Mouse (Mus musculus) cerebellum, adult (tissue): Measurements from ENCODE around the gene Nup43.

ENCODE experiments used
- ATAC-seq: cut with Nextera tagmentation; 2 replicates; pipeline ENCODE4 v1.9.2; 2017; ENCODE audit warnings: mild to moderate bottlenecking, moderate library complexity, mixed read lengths; ENCODE audit not compliant: insufficient number of reproducible peaks, low FRiP score, low TSS enrichment

Gene Nup43

DNA sequence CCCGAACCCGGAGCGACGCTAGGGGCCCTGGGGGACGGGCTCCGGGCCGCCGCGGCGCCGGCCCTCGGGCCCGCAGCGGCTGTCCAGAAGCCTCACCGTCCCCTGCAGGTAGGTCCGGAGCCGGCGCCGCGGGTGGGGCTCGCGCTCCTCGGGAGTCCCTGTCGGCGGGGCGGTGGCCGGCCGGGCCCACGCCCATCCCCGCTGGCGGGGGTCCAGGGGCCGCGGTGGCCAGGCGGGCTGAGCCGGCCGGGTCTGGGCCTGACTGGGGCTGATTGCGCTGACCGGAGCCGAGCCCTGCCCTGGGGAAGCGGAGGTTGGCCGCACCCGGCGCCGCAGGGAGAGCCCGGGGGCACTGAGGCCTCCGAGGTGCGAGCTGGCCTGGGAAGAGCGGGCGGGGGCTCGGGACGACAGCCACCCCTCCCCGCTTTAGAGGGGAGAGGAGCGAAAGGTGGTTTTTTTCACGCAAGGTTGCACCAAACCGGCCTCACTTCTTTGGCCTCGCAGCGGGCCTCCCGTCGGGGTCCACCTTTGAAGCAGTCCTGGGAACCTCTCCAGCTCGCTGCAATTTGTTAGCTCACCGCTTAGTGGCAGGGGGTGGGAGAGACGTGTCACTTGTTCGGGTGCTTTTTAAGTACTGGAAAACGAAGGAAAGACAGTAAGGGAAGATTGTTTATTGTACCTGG lies 14.2 kb downstream of the Nup43 start:
- peak; percentile 73 for ATAC-seq

DNA sequence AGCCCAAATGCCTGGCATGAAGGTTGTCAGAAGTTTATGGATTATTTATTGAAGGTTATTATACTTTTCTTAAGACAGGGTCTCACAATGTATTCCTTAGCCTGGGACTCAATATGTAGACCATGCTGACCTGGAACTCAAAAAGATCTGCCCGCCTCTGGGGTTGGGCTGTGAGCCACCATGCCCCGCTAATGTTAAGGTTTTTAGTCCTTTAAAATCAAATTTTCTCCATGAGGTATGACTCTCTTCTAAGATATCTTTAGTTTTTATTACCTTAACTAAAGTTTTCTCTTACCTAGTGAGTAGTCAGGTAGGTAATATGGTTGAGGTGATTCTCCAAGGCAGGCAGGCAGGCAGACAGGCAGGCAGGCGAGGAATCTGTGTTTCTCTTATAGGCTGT lies 14.9 kb downstream of the Nup43 start:
- ATAC-seq = no peak

DNA sequence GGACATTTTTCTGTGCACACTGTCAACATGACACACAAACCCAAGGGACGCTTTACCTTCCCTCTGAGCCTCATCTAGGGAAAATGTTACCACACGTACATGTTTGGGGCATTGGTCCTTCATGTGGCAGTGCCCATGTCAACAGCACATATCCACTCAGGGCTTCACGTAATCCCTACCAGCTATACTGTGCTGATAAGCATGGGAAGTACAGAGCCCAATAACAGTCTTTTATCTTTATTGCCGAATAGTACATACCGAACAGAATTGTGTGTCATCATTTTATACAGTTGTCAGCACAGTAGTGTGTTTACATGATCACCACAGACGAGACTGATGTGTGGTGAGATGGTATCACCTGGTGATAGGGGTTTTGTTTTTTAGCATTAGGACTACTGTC lies 19.6 kb downstream of the Nup43 start:
- no peak for ATAC-seq

DNA sequence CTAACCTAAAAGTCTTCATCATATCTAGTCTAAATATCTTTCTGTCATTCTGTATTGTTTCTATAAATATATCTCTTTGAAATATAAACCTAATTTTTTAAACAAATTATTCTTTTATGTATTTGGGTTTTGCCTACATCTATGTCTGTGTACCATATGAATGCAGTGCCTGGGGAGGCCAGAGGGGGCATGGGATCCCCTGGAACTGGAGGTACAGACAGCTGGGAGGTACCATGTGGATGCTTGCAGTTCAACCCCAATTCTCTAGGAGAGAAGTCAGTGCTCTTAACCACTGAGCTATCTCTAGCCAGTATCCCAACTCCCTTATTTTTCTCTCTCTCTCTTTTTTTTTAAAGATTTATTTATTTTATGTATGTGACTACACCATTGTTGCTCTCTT lies 28.0 kb downstream of the Nup43 start:
- no peak for ATAC-seq

DNA sequence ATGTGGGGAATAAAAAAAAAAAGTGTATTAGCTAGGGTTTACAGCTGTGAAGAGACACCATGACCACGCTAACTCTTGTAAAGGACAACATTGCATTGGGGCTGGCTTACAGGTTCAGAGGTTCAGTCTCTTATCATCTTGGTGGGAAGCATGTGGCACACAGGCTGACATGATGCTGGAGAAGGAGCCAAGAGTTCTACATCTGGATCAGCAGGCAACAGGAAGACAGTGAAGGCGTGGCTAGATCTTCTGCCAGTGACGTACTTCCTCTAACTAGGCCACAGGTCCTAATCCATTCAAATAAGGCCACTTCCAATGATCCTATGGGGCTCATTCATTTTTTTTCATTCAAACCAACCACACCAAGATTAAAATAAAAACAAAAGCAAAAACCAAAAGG lies 32.8 kb downstream of the Nup43 start:
- no peak for ATAC-seq

DNA sequence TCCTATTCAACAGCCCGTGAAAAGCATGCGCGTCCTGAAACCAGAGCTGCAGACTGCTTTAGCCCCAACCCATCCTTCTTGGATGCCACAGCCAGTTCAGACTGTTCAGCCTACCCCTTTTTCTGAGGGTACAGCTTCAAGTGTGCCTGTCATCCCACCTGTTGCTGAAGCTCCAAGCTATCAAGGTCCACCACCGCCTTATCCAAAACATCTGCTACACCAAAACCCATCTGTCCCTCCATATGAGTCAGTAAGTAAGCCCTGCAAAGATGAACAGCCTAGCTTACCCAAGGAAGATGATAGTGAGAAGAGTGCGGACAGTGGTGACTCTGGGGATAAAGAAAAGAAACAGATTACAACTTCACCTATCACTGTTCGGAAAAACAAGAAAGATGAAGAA lies 35.3 kb downstream of the Nup43 start:
- ATAC-seq = no peak

DNA sequence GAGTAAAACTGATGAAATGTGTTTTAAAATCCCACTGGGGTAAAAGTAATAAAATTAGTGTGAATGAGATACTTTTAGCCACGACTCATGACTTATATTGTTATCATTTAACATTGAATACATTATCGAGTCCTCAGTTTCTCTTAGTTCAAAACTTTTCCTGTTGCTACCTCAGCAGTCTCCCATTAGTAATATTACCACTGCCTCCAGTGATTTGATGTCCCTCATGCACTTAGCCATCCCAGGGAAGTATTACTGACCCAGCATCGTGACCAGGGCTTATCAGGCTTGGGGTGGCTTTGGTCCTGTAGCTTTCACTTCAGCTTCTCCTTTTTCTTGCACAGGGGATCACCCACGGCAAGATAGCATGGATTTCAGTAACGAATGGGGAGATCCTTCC lies 42.8 kb downstream of the Nup43 start:
- no peak for ATAC-seq

DNA sequence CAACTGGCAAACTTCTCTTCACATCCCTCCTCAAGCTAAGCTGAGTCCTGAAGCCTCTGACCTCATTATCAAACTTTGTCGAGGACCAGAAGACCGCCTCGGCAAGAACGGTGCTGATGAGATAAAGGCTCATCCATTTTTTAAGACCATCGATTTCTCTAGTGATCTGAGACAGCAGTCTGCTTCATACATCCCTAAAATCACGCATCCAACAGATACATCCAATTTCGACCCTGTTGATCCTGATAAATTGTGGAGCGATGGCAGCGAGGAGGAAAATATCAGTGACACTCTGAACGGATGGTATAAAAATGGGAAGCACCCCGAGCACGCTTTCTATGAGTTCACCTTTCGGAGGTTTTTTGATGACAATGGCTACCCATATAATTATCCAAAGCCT lies 45.2 kb downstream of the Nup43 start:
- no peak for ATAC-seq

DNA sequence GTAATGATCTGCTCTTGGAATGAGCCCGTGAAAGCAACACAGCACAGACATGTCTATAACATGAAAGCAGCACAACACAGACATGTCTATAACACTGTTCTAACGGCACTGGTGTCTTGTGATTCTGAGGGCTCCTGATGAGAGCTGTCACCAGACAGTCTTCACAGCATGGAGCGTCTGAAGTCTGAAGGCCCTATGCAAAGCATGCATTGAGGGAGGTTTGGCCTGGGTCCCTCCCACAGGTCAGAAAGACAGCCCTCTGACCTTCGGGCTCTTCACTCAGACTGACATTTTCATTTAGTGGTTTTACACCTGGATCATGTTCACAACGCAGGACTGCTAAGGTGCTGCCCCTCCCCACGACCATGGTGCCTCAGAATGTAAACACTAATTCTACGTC lies 47.8 kb downstream of the Nup43 start:
- no peak for ATAC-seq

DNA sequence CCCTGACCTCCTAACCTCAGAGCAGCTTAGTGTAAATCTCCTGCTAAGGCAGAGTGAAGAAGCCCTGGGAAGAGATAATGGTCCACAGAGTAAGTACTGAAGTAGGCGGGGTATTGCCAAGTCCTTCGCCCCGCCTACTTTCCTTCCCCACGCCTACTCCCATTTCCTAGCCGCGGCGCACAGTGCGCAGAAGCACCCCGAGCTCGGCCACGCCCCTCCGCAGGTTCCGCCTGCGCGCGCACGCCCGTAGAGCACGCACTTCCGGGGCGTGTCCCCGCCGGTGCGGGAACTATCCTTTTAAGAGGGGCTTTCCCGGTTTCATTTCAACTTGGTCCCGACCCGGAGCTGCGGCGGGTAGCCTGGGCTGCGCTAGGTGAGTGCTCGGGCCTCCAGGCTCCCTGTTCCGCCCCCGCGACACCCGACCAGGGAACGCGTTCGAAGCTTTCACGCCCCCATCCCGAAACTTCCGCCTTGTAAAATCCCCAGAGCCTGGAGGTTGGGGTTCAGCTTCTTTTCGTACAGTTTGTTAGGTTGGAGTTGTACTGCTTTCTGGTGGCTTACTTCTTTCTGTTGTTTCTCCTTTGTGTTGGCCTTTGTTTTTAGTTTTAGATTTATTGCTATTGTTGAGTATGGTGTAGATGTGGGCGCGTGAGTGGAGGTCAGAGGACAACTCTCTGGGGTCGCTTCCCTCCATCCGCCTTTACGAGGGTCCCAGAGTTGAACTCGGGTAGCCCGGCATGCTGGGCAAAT lies 58.6 kb downstream of the Nup43 start, which contains the start of gene Katna1:
Katna1 (plus strand) TSS at position 250 of the 750 bp plus-strand sequence.
- peak; percentile 95 for ATAC-seq

DNA sequence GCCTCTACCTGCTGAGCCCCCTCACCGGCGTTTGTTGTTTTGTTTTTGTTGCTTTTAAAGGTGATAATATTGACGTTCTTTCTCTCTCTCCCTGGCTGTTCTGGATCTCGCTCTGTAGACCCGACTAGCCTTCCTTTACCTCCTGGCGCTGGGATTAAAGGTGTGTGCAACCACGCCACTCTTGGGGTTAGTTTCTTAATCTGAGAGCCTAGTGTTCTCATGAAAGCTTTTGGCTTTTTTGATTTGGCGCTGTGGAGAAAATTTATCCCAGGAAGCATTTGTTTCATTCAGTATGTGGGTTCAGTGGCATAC lies 59.2 kb downstream of the Nup43 start:
- no peak for ATAC-seq

DNA sequence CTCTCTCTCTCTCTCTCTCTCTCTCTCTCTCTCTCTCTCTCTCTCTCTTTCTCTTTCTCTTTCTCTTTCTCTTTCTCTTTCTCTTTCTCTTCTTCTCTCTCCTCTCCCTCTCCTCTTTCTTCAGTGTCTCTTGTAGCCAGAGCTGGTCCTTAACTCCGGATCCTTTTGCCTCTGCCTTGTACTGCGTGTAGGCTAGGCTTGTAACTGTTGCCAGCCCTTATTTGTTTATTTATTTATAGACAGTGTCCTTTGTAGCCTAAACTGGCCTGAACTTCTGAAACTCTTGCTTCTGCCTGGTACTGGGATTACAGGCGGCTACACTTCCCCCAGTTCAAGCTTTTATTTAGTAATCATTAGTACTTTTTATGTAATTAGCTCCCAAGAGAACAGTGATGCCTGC lies 59.7 kb downstream of the Nup43 start:
- ATAC-seq = no peak
